Mouse (Mus musculus) embryonic facial prominence, embryonic 14.5 days (tissue): ENCODE measurements at regions not wholly inside any gene's neighbourhood (a gene's known extent, or its start where the extent isn't known, plus 50 kb on each side); places are given as distances from the start of the nearest gene placed in this dataset.

Source experiments
- ATAC-seq: fragments of 200-750 bp; cut with Nextera tagmentation; 2 replicates; pipeline ENCODE4 v1.8.0; 2017; ENCODE audit warnings: low read depth, moderate number of reproducible peaks, moderate TSS enrichment
- DNase-seq: peaks from one replicate; pipeline ENCODE4 v3.0.0-alpha.2; 2015; ENCODE audit warnings: low spot score
- H3K27ac ChIP-seq: fragments of 300-500 bp; sonication (generic); replicated peaks from 2 replicates; pipeline ENCODE4 v1.5.1; 2014; ENCODE audit warnings: low read depth, mild to moderate bottlenecking, low read length, moderate library complexity
- H3K27me3 ChIP-seq: fragments of 300-500 bp; sonication (generic); replicated peaks from 2 replicates; pipeline ENCODE4 v1.6.1; 2014; ENCODE audit warnings: low read length; ENCODE audit not compliant: control insufficient read depth, insufficient read depth
- H3K36me3 ChIP-seq: fragments of 300-500 bp; sonication (generic); 2 replicates; pipeline ENCODE4 v1.6.1; 2014; ENCODE audit warnings: low read length, mixed read lengths; ENCODE audit not compliant: control insufficient read depth, insufficient read depth
- H3K4me1 ChIP-seq: fragments of 300-500 bp; sonication (generic); 2 replicates; pipeline ENCODE4 v1.6.1; 2014; ENCODE audit warnings: antibody characterized with exemption, low read length; ENCODE audit not compliant: control insufficient read depth, insufficient read depth
- H3K4me2 ChIP-seq: fragments of 300-500 bp; sonication (generic); 2 replicates; pipeline ENCODE4 v1.6.1; 2014; ENCODE audit warnings: low read depth, mild to moderate bottlenecking, low read length, moderate library complexity, mixed read lengths
- H3K4me3 ChIP-seq: fragments of 300-500 bp; sonication (generic); 2 replicates; pipeline ENCODE4 v1.5.1; 2014; ENCODE audit warnings: low read depth, mild to moderate bottlenecking, low read length
- H3K9ac ChIP-seq: fragments of 300-500 bp; sonication (generic); 2 replicates; pipeline ENCODE4 v1.6.1; 2014; ENCODE audit warnings: low read depth, mild to moderate bottlenecking, low read length, moderate library complexity, mixed read lengths
- H3K9me3 ChIP-seq: fragments of 300-500 bp; sonication (generic); 2 replicates; pipeline ENCODE4 v1.6.1; 2016; ENCODE audit warnings: low read length; ENCODE audit not compliant: control insufficient read depth
- WGBS: fragments of 180-500 bp; shearing (Covaris S2); extraction: QIAGEN DNeasy Blood & Tissue Kit; methylation state at CpG from one replicate; pipeline ENCODE4 v1.1.7; 2014; 5-methylcytosine and 5-hydroxymethylcytosine counted together

DNA sequence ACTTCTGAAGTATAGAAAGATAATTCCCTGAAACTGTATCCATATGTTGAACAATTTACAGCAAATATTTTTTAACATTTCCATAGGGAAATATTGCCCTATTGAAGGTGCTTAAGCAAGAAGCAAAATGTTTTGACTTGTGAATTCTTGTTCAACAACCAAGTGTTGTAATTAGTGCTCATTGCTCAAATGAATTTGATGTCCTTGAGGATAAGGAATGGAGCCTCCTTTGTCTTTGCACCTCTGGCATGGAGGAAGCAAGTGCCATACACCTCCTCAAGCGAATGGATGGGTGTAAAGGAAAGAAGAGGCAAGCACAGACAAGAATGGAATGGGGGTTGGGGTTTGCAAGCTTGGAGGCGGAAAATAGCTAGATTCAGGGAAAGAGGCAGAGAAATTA, 59.2 kb upstream of the Agbl1 start:
- H3K9me3 ChIP-seq = no peaks in the 10 kb centered on the region
- H3K4me2 ChIP-seq = no peak overlapping the region
- no peak overlapping the region for H3K4me3 ChIP-seq
- ATAC-seq (no peak), DNase-seq (no peak)
- no peak overlapping the region for H3K27ac ChIP-seq
- 72% methylated on average over 2 of the region's 2 CpGs for WGBS
- no peaks in the 10 kb centered on the region for H3K27me3 ChIP-seq
- no peaks in the 10 kb centered on the region for H3K4me1 ChIP-seq
- no peak overlapping the region for H3K9ac ChIP-seq
- no peaks in the 10 kb centered on the region for H3K36me3 ChIP-seq

DNA sequence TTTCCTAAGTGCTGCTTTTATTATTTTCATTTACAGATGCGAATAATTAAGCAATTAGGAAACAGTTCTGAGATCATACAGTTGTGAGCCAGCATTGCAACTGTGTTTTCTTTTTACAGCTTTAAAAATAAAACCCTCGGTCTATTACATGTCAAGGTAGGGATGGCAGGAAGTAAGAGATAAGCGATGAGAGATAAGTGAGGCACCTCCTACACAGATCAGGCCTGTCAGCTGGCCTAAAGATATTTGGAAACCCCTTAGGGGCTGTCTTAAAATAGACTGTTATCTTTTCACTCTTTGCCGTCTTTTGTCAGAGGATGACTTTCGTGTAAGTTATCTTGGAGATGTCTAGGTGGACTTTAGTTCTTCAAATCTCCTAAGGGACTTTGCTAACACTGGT, 53.5 kb upstream of the Agbl1 start:
- ATAC-seq (no peak), DNase-seq (no peak)
- H3K9me3 ChIP-seq = no peaks in the 10 kb centered on the region
- no peak overlapping the region for H3K27ac ChIP-seq
- WGBS = 53% methylated on average over 5 of the region's 5 CpGs
- no peak overlapping the region for H3K4me3 ChIP-seq
- H3K4me2 ChIP-seq = no peak overlapping the region
- no peaks in the 10 kb centered on the region for H3K27me3 ChIP-seq
- no peaks in the 10 kb centered on the region for H3K4me1 ChIP-seq
- H3K36me3 ChIP-seq = no peaks in the 10 kb centered on the region
- no peak overlapping the region for H3K9ac ChIP-seq

DNA sequence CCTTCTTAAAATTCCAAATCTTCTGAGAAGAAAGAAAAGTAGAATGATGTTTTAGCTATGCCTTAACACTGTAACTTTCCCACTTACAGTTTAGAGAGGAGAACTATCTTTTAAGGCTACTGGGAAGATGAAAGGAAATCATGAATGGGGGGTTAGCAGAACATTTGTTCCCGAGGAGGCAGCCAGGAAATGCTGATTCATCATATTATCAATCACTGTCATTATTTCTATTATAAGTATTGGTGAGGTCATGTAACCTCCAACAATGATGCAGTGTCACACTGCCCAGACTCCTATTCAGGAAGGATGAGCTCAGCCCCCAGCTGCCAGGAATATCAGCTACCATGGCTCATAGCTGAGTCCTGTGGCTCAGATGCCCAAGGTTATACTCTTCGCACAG, 52.3 kb upstream of the Agbl1 start:
- Histone ChIP-seq H3K4me2 (no peak overlapping the region), H3K9ac (no peak overlapping the region), H3K27me3 (no peaks in the 10 kb centered on the region), H3K27ac (no peak overlapping the region), H3K4me3 (no peak overlapping the region), H3K36me3 (no peaks in the 10 kb centered on the region), H3K9me3 (no peaks in the 10 kb centered on the region), H3K4me1 (no peaks in the 10 kb centered on the region)
- WGBS = 77% methylated on average over 2 of the region's 2 CpGs
- DNase-seq (no peak), ATAC-seq (no peak)
